Mouse (Mus musculus) mammary gland, adult 2 months (tissue): ENCODE data around the gene Olfr1375. TPM values are rescaled to one million over a fixed set of nuclear protein-coding genes. Genes with fewer than 3 reads are reported as not detected.

Source experiments
- polyA plus RNA-seq: library from polyadenylated mRNA; depleted of rRNA; stranded (reverse); fragments of >200 nt; gene quantifications from 2 replicates; pipeline ENCODE4 v1.2.3, GENCODE M21; 2012; ENCODE audit warnings: low replicate concordance; rRNA removed

The Olfr1375 gene
- not detected in 2 replicates for polyA plus RNA-seq

DNA sequence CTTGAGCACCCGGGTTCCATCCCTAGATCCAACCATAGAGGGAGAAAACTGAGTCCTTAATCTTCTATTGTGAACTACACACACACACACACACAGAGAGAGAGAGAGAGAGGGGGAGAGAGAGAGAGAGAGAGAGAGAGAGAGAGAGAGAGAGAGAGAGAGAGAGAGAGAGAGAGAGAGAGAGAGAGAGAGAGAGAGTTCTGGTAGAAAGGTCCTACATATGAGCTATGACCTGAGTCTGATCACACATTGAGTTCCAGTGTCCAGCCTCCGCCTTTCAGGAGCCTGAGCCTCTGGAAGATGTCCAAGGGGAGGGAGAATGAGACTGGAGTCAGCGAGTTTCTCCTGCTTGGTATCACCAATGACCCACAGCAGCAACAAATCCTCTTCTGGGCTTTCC, at the start of gene Olfr1375:
Olfr1375 (plus strand) TSS at position 301 of the 400 bp plus-strand sequence.

DNA sequence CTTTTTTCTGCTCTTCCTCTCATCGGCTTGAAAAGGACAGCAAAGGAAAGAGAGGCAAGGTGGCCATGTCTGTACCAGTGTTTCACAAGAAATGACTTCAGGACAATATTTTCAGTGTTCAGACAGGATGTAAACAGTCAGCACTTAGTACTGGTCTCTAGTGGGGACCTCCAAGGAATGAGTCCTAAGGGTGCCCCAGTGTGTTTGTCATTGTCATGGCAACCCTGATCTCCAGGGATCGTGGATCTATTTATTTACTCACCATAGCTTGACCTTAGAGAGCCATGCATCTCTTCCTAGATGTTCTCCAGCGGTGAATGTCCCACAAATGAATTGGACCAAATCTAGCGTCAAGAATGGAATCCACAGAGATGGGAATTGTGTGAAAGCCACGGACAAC, 44.6 kb upstream of the Olfr1375 start, which contains the start of gene Olfr51:
Olfr51 (plus strand) TSS at position 301 of the 400 bp plus-strand sequence.

DNA sequence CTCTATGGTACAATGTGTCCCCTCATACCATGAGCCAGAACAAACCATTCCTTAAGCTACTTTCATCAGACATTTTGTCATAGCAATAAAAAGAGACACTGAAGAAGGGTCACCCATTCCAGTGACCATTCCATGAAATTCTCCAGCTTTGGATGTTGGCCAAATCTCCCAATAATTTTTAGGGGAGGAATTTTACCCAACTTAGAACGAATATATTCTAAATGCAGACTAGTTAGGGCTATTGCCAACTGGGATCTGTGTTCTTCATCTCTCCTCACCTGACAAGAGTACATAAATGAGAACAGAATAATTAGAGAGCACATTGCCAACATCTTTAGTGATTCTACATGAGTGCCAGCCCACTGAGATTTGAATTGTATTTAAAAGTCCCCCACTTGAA, 34.0 kb upstream of the Olfr1375 start, which contains the start of gene Olfr54:
Olfr54 (plus strand) TSS at position 301 of the 400 bp plus-strand sequence.

DNA sequence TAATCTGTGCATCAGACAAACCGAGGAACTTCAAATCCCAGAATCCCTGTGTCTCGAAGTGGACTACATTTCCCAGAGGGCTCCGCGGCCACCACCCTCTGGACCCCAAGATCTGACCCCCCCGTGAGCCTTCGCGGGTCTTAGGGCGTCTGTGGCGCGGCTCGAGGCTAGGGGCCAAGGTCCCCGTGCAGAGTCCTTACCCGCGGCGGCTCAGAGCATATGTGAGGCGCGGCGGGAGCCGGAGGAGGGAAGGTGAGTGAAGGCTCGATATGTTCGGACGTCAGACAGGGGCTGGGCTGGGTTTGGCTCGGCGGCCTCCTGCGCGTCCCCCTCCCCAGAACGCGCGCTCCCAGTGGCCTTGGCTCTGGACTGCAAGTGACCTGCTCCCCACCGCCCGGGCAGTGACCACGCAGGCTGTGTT, 11.3 kb downstream of the Olfr1375 start, which contains the start of gene Zfp354a:
Zfp354a (plus strand) TSS at position 107 of the 421 bp plus-strand sequence.

Other genes with a start within 250 kb of the Olfr1375 start
- gene Zfp354c, start 220.4 kb upstream of the Olfr1375 start, polyA plus RNA-seq, result 0.82 and 1.5 TPM in 2 replicates
- gene Zfp879, start 206.6 kb upstream of the Olfr1375 start, polyA plus RNA-seq, result 0.19 and 0.34 TPM in 2 replicates
- 0.40 and 1.2 TPM in 2 replicates for gene Grm6, start 197.4 kb upstream of the Olfr1375 start, polyA plus RNA-seq
- 0.16 and 0.75 TPM in 2 replicates for gene Zfp454, start 160.5 kb upstream of the Olfr1375 start, polyA plus RNA-seq
- gene Zfp2, start 131.9 kb upstream of the Olfr1375 start, polyA plus RNA-seq, result 1.5 and 2.0 TPM in 2 replicates
- 0.10 and 0.42 TPM in 2 replicates for gene Zfp354b, start 116.5 kb upstream of the Olfr1375 start, polyA plus RNA-seq
- not detected in 2 replicates for gene 4933414I15Rik, start 104.3 kb upstream of the Olfr1375 start, polyA plus RNA-seq
- gene Prop1, start 94.3 kb upstream of the Olfr1375 start, polyA plus RNA-seq, result 0.35 TPM in 1 of 2 replicates, not detected in the other
- not detected in 2 replicates for gene Olfr1378, start 81.6 kb upstream of the Olfr1375 start, polyA plus RNA-seq
- gene Olfr1377, start 66.1 kb upstream of the Olfr1375 start, polyA plus RNA-seq, result not detected in 2 replicates
- gene Olfr51, start 44.5 kb upstream of the Olfr1375 start, polyA plus RNA-seq, result not detected in 2 replicates
- not detected in 2 replicates for gene Olfr54, start 33.9 kb upstream of the Olfr1375 start, polyA plus RNA-seq
- 1.1 and 1.5 TPM in 2 replicates for gene Zfp354a, start 11.1 kb downstream of the Olfr1375 start, polyA plus RNA-seq
- gene Gm12569, start 172.4 kb downstream of the Olfr1375 start, polyA plus RNA-seq, result not detected in 2 replicates
- 18.9 and 43.0 TPM in 2 replicates for gene Clk4, start 213.6 kb downstream of the Olfr1375 start, polyA plus RNA-seq
- gene BC049762, start 214.9 kb downstream of the Olfr1375 start, polyA plus RNA-seq, result 0.59 and 0.95 TPM in 2 replicates
- gene Col23a1, start 241.8 kb downstream of the Olfr1375 start, polyA plus RNA-seq, result 1.5 and 2.8 TPM in 2 replicates